Mouse (Mus musculus) layer of hippocampus, postnatal 10 days (tissue): ENCODE data around the gene Trub2. TPM values are rescaled to one million over a fixed set of nuclear protein-coding genes. Genes with fewer than 3 reads are reported as not detected.
"Not testable (repeated sequence)": the region's sequence is repeated elsewhere in the genome, so short reads cannot be mapped to it uniquely, and the experiment has no call there.

Experiments
- DNase-seq, 2 experiments: peaks; one replicate each; pipeline ENCODE4 v3.0.0; 2021; ENCODE audit warnings: low spot score in 2 of 2
- total RNA-seq, 2 experiments: library from RNA; stranded (reverse); gene quantifications; 2 replicates each; pipeline ENCODE4 v1.2.3; 2021

Gene Trub2
- total RNA-seq, 2 experiments from 2014 or later: 47.7 to 59.7 TPM

GRCm38 (mm10) chr2:29781256-29781655 is 7.0 kb downstream of the Trub2 start:
- not testable (repeated sequence) for DNase-seq

DNA sequence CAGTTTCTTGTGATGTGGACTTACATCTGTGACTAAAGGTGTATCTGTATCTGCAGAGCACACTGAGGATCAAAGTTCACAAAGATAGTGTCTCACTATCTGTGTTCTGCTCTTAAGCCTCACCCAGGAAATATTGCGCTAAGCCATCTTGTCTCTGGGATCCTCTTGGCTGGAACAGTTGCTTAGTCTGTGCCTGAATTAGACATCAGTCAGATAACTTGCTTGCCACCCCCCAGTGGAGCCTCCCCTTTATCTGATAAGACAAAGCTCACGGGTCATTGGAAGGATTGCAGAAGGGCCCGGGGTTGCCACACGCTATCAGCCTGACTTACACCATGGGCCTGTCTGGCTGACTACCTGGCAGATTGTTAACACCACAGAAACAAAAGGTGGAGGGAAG is 15.0 kb downstream of the Trub2 start:
- no peak for DNase-seq

- DNase-seq: no peak
Measured at GRCm38 (mm10) chr2:29771611-29772461, 16.5 kb downstream of the Trub2 start.

DNA sequence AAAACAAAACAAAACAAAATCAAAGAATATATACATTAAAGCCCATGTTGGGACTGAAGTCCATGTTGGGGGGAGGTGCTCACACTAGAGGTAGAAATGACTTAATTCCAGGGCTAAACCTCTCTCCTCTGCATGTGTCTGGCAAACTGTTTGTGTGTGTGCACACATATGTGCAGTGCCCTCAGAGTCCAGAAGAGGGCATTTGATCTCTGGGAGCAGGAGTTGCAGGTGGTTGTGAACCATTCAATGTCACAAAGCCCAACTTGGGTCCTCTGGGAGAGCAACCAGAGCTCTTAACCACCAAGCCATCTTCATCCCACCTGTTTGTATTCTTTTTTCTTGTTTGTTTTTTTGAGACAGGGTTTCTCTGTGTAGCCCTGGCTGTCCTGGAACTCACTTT is 18.1 kb downstream of the Trub2 start:
- no peak for DNase-seq

- no peak for DNase-seq
Measured at GRCm38 (mm10) chr2:29768901-29769300, 19.4 kb downstream of the Trub2 start.

DNA sequence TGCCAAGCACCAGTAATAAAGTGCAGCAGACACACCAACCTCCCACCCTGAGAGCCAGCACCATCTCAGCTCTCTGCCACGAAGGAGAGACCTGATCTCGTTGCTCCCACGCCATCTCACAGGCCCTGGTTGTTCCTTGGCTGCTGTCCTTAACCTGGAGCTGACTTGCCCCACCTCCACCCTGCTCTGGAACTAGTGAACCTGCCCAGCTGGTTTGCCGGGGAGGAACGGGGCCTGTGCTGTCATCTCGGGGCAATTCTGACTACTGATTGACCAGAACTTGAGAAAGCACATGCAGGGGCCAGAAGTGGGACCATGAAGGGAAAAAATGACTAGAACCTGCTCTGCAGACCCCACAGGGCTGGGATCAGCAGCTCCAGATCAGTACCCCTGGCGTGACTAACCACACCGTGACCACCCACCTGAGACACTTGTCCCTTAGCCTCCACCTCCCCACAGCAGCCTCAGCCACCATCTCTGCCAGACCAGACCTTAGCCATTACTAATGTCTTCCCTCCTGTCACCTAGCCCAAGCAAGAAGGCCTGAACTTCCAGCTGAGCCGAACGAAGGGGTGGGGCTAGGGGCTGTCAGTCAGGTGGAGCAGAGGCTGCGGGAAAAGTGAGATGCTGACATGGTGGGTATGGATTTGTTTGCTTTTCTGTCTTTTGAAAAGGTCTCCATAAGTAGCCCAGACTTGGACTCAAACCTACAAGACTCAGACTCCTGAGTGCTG is 20.2 kb downstream of the Trub2 start:
- no peak for DNase-seq

GRCm38 (mm10) chr2:29764831-29765230 is 23.5 kb downstream of the Trub2 start:
- peak; percentile 68 to 70 for DNase-seq

GRCm38 (mm10) chr2:29755693-29756092 is 32.6 kb downstream of the Trub2 start:
- DNase-seq: no peak

DNA sequence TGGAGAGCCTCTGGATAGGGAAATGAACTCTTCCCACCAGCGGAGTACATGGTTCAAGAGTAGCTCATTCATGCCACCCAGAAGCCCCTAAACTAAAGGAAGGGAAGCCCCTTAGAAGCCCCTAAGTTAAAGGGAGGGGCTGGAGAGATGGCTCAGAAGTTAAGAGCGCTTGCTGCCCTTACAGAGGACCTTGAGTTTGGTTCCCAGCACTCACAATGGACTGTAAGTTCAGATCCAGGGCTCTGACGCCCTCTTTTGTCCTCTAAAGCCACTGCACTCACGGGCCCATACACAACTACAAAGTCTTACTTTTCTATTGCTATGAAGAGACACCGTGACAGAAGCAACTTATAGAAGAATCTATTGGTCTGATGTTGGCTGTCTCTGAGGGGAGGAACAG is 35.9 kb downstream of the Trub2 start:
- DNase-seq: no peak

GRCm38 (mm10) chr2:29751497-29751896 is 36.8 kb downstream of the Trub2 start, which contains the start of gene Gm13420:
Gm13420 (minus strand) TSS chr2:29751685.
- no peak for DNase-seq

- no peak for DNase-seq
Measured at GRCm38 (mm10) chr2:29748499-29748898, 39.8 kb downstream of the Trub2 start.

GRCm38 (mm10) chr2:29747852-29748251 is 40.5 kb downstream of the Trub2 start:
- no peak for DNase-seq

DNA sequence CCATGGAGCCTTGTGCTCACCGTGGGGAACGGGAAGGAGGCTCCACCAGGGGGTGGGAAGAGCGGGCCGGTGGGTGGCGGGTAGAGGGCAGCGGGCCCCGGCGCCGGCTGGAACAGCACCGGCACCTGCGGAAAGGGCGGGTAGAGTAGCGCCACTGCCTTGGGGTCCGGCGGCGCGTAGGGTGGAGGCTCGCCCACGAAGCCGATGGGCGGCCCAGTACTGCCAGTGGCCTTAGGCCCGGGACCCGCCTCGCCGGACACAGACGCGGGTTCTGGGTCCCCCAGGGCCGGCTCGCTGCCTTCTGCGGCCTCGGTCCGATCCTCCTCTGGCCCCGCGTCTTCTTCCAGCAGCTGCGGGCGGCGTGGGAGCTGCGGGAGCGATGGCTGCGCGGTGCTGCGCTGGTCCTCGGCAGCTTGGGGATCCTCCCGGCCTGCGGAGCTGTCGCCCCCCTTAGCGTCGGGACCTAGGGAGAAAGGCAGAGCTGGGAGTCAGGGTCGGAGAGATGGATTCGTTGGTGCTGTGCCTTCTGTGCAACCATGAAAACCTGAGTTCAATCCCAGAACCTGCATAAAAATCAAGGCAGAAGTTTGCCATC is 41.0 kb downstream of the Trub2 start:
- no peak for DNase-seq

GRCm38 (mm10) chr2:29744256-29744655 is 44.0 kb downstream of the Trub2 start:
- DNase-seq: no peak

GRCm38 (mm10) chr2:29741207-29741606 is 47.1 kb downstream of the Trub2 start:
- no peak for DNase-seq

DNA sequence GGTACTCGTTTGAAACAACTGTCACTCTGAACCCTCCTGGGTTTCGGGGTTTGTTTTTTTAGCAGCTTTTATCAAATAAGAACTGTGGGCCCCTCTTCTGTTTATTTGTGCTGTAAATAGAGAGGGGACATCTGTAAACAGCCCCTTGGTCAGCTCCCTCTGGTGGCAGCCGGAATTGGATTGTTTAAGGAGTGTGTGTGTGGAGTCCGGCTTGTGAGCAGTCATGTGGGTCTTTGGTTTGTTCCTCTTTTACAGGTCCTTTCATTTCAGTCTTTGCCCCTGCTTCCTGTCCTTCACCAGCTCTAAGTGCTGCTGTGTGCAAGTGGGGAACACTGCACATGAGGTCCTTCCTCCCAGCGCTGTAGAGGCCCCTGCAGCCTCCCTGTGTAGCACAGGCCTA is 48.9 kb downstream of the Trub2 start:
- peak; percentile 40 to 49 for DNase-seq

DNA sequence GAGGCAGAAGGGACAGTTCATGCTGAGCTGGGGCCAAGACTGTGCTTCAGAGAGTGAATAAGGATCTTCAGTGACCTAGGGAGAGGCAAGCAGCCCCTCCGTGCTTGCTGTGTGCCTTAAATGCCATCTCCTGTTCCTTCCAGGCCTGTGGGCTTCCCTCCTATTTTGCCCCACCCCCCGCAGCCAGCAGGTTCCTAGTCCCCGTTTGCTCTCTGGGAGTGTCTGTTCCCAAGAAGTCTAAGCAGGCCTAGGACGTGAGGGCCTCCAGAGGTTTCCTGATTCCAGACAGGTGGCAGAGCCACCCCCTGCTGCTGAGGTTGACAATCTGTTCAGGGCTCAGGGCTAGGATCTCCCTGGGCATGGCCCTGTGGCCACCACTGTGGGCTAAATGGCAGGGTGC is 49.5 kb downstream of the Trub2 start:
- no peak for DNase-seq

- DNase-seq: no peak
Measured at GRCm38 (mm10) chr2:29737209-29737925, 50.9 kb downstream of the Trub2 start.

- DNase-seq: no peak
Measured at GRCm38 (mm10) chr2:29735708-29736107, 52.6 kb downstream of the Trub2 start.

DNA sequence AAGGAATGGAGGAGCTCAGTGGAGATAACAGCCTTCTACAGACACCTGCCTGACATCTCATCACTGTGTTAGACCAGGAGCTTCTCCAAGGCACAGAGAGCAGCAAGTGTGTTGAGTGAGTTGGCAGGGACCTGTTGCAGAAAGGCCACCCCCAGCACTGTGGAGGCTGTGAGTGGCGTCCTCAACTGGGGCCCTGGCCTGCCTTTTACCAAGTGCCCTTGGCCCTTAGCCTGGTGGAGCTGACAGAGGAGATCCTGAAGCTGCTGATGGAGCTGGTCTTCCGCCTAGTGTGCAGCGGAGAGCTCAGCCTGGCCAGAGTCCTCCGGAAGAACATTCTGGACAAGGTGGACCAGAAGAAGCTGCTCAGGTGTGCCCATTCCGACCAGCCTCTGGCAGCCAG is 55.0 kb downstream of the Trub2 start:
- no peak for DNase-seq

GRCm38 (mm10) chr2:29732559-29732958 is 55.7 kb downstream of the Trub2 start:
- no peak for DNase-seq
